Comparison of ENCODE assay signal across 7 mouse cellular contexts in genomic region chr5:137613550-137613949, GRCm38 (mm10). TPM values are rescaled to one million over a fixed set of nuclear protein-coding genes. Genes with fewer than 3 reads are reported as not detected.
A peak's percentile ranks its signal among the peaks of the same experiment; 100 is the strongest.
DNase-seq lines count a peak whose midpoint lies in the region; ATAC-seq and TF ChIP-seq lines count a peak whose summit lies in the region.

TSS of gene Pcolce (minus strand) at chr5:137613784.

- peak within 1 kb of the TSS; percentile 7; the same call in 1 of the 2 replicates for H3K4me3 ChIP-seq in ES-Bruce4 (ENCODE audit: low read depth, low read length)
- no peak within 1 kb of the TSS for H3K4me3 ChIP-seq in hindbrain, postnatal 0 days (ENCODE audit: low read length)

- no peak for TF ChIP-seq CTCF in ES-Bruce4 (IDR thresholded peaks at IDR 0.05; ENCODE audit: low read depth, low read length)
- no peak for TF ChIP-seq CTCF in hindbrain, postnatal 0 days (IDR thresholded peaks at IDR 0.05; ENCODE audit: low read depth)

- no peak within 1 kb of the TSS for H3K4me2 ChIP-seq in hindbrain, postnatal 0 days (ENCODE audit: low read depth, low read length)

- peak within 1 kb of the TSS; percentile 60 for H3K9ac ChIP-seq in ES-Bruce4 (ENCODE audit: low read depth, poor library complexity, severe bottlenecking)
- H3K9ac ChIP-seq in hindbrain, postnatal 0 days (replicated peaks; ENCODE audit: low read length) = no peak within 1 kb of the TSS

- no peak for TF ChIP-seq POLR2A in ES-Bruce4 (IDR thresholded peaks at IDR 0.05; ENCODE audit: insufficient read depth, low read length)

- peaks cover 7% of the 10 kb centered on the region for H3K4me1 ChIP-seq in ES-Bruce4 (ENCODE audit: control insufficient read depth, insufficient read depth, low read length)
- no peaks in the 10 kb centered on the region for H3K4me1 ChIP-seq in hindbrain, postnatal 0 days (ENCODE audit: insufficient read depth, low read length)

- no peaks in the 10 kb centered on the region for H3K27me3 ChIP-seq in ES-Bruce4 (ENCODE audit: control insufficient read depth, insufficient read depth, low read length, poor library complexity, severe bottlenecking)
- no peaks in the 10 kb centered on the region for H3K27me3 ChIP-seq in hindbrain, postnatal 0 days (ENCODE audit: insufficient read depth, low read length)

- H3K27ac ChIP-seq in ES-Bruce4 (ENCODE audit: insufficient read depth, low read length) = peak within 1 kb of the TSS; percentile 86
- H3K27ac ChIP-seq in hindbrain, postnatal 0 days = no peak within 1 kb of the TSS

- no peaks in the 10 kb centered on the region for H3K36me3 ChIP-seq in ES-Bruce4 (ENCODE audit: control insufficient read depth, insufficient read depth, low read length, poor library complexity, severe bottlenecking)
- H3K36me3 ChIP-seq in hindbrain, postnatal 0 days (ENCODE audit: insufficient read depth, low read length) = no peaks in the 10 kb centered on the region

- no peak for ATAC-seq in hindbrain, postnatal 0 days

- no peaks in the 10 kb centered on the region for H3K9me3 ChIP-seq in ES-Bruce4 (replicated peaks; ENCODE audit: control insufficient read depth, insufficient read depth, low read length, poor library complexity, severe bottlenecking)
- H3K9me3 ChIP-seq in hindbrain, postnatal 0 days (ENCODE audit: low read length) = no peaks in the 10 kb centered on the region

- peak; percentile 86 for TF ChIP-seq EP300 in ES-Bruce4 (IDR thresholded peaks at IDR 0.05; ENCODE audit: insufficient read depth, low read depth, low read length)

- 70% methylated on average over 11 of the region's 11 CpGs for WGBS in hindbrain, postnatal 0 days

- DNase-seq in adrenal gland, adult (ENCODE audit: inconsistent age in 2 of 2, low spot score in 1 of 2) = peak; percentile 88 to 90
- DNase-seq in gastrocnemius, postnatal 10 days = peak; percentile 42
- DNase-seq in hindbrain, postnatal 0 days (ENCODE audit: low spot score) = no peak
- DNase-seq in lung, postnatal 10 days = peak; percentile 32
- DNase-seq in spleen, postnatal 10 days (ENCODE audit: low spot score in 2 of 2) = no peak
- no peak for DNase-seq in retina, embryonic 14.5 days (ENCODE audit: low spot score)

RNA-seq across cellular contexts. Expression of gene Pcolce, which starts in this region (rescaled TPM):
- 49.2 and 60.6 TPM in 2 replicates for polyA plus RNA-seq in ES-Bruce4 (2011; ENCODE audit: insufficient read depth, insufficient read length, low read depth, missing spikeins)
- 100 to 1,000 TPM; 292 to 390 TPM for total RNA-seq in gastrocnemius, postnatal 10 days (2021)
- total RNA-seq in hindbrain, postnatal 0 days (2014; rRNA removed) = 22.3 and 26.2 TPM in 2 replicates
- 21.5 and 22.0 TPM in 2 replicates for polyA plus RNA-seq in hindbrain, postnatal 0 days (2015; fragmentation: Nextera tagmentation; extraction: Ambion mirVana)

Comparison
In these comparisons a context has a peak if more than half of its experiments do, and no peak if none do; other contexts are left out.
1. RNA of gene Pcolce (total RNA-seq): 292 to 390 TPM in gastrocnemius, postnatal 10 days; 22.3 to 26.2 TPM in hindbrain, postnatal 0 days; every median in the first group is over 10 times any median in the second.
2. DNase-seq: peak in adrenal gland, adult (2 of 2), gastrocnemius, postnatal 10 days (single experiment) and lung, postnatal 10 days (single experiment); none in hindbrain, postnatal 0 days (single experiment), spleen, postnatal 10 days (0 of 2) and retina, embryonic 14.5 days (single experiment).